Mouse (Mus musculus): ENCODE results near the gene Olfr314.

GRCm38 (mm10) chr11:58795856-58796255 lies 13.1 kb downstream of the Olfr314 start:
- peak; percentile 41 for TF ChIP-seq CTCF (IDR thresholded peaks at IDR 0.05; ENCODE audit: low read depth)
- TF ChIP-seq EP300 (optimal IDR thresholded peaks at IDR 0.05), result no peak
